Comparison of ENCODE assay signal across 28 mouse cellular contexts in the genomic region with DNA sequence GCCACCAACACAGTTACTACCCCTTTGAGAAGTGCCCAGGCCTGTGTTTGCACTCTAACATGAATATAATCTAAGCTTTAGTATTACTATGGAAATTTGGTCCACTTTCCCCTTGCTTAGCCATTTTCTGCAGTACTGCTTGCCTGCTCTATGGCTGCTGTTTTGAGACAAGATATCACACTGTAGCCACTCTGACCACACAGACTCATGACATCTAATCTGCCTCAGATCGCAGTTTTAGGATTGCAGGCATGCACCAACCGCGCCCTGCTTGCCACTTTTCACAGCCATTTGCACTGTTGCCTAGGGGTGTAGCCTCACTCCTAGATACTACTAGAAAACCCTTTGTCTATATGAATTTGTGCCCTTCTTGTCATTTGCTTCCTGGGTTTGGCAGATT.
A peak's percentile ranks its signal among the peaks of the same experiment; 100 is the strongest.
DNase-seq lines count a peak whose midpoint lies in the region; ATAC-seq and TF ChIP-seq lines count a peak whose summit lies in the region.
"Had no signal": no experiment of that assay in that cellular context is flagged by ENCODE, and none has a peak within 500 bp of the region (broad histone marks: within the 10 kb centered on the region; RNA-seq: fewer than 3 reads in every experiment).

No protein-coding gene starts in this region.

- no peak overlapping the region for H3K27ac ChIP-seq in liver, embryonic 13.5 days
- no peak overlapping the region for H3K27ac ChIP-seq in kidney, embryonic 14.5 days (ENCODE audit: low read depth, low read length)
- H3K27ac ChIP-seq: forebrain, embryonic 10.5 days; hindbrain, embryonic 13.5 days; limb, embryonic 15.5 days; lung, embryonic 15.5 days had no signal

- ATAC-seq in G1E (ENCODE audit: extremely low read depth, insufficient number of reproducible peaks, low FRiP score, poor library complexity, severe bottlenecking): peak; percentile 77
- peak; percentile 52; the same call in 1 of the 2 replicates for ATAC-seq in erythroblast, adult 5-6 weeks (replicated peaks; ENCODE audit: low FRiP score, poor library complexity, severe bottlenecking)
- peak; percentile 88 for ATAC-seq in liver, embryonic 13.5 days (ENCODE audit: low read depth)
- peak; percentile 73 for ATAC-seq in megakaryocyte progenitor cell, adult 5-6 weeks (replicated peaks; ENCODE audit: poor library complexity)
- ATAC-seq in kidney, embryonic 14.5 days (ENCODE audit: low FRiP score, low TSS enrichment): no peak
- ATAC-seq: forebrain, embryonic 16.5 days; intestine, embryonic 16.5 days; Patski had no signal

- 16% methylated on average over 3 of the region's 3 CpGs for WGBS in liver, embryonic 13.5 days (ENCODE audit: insufficient replicate concordance)
- 91% methylated on average over 3 of the region's 3 CpGs for WGBS in kidney, embryonic 14.5 days

- H3K9me3 ChIP-seq in G1E (replicated peaks): no peaks in the 10 kb centered on the region
- no peaks in the 10 kb centered on the region for H3K9me3 ChIP-seq in liver, embryonic 13.5 days (replicated peaks)
- H3K9me3 ChIP-seq in kidney, embryonic 14.5 days (ENCODE audit: control insufficient read depth, low read length): no peaks in the 10 kb centered on the region
- H3K9me3 ChIP-seq: forebrain, embryonic 10.5 days; hindbrain, embryonic 13.5 days; limb, embryonic 15.5 days; lung, embryonic 15.5 days had no signal

- DNase-seq in G1E (ENCODE audit: low spot score): no peak
- peak; percentile 15 for DNase-seq in liver, embryonic 13.5 days
- no peak for DNase-seq in thymus, postnatal 0 days (ENCODE audit: low spot score)
- no peak for DNase-seq in cerebellum, adult 9-11 months
- DNase-seq: adrenal gland, postnatal 10 days; cerebellum, adult 18-20 months; cerebellum, postnatal 25 days; heart, postnatal 36 days; kidney, adult 8-10 months; kidney, postnatal 10 days; layer of hippocampus, postnatal 36 days; left cerebral cortex, postnatal 4 days; lung, postnatal 4 days; midbrain, embryonic 14.5 days; right cerebral cortex, adult 18-20 months; spleen, adult 18-20 months; thymus, postnatal 25 days had no signal

- no peak overlapping the region for H3K4me2 ChIP-seq in liver, embryonic 13.5 days
- H3K4me2 ChIP-seq in kidney, embryonic 14.5 days (replicated peaks; ENCODE audit: low read depth, low read length): no peak overlapping the region
- H3K4me2 ChIP-seq: heart, embryonic 11.5 days; hindbrain, embryonic 13.5 days; limb, embryonic 15.5 days; lung, embryonic 15.5 days had no signal

- no peak for TF ChIP-seq CTCF in G1E (IDR thresholded peaks at IDR 0.05; ENCODE audit: low read depth, low read length)

- no peak overlapping the region for H3K4me3 ChIP-seq in G1E (ENCODE audit: low read depth, low read length)
- H3K4me3 ChIP-seq in liver, embryonic 13.5 days (replicated peaks): no peak overlapping the region
- no peak overlapping the region for H3K4me3 ChIP-seq in kidney, embryonic 14.5 days (ENCODE audit: low read length)
- H3K4me3 ChIP-seq: forebrain, embryonic 10.5 days; hindbrain, embryonic 13.5 days; limb, embryonic 15.5 days; lung, embryonic 15.5 days had no signal

- H3K9ac ChIP-seq in liver, embryonic 13.5 days: no peak overlapping the region
- no peak overlapping the region for H3K9ac ChIP-seq in kidney, embryonic 14.5 days (ENCODE audit: low read depth, low read length)
- H3K9ac ChIP-seq: hindbrain, embryonic 13.5 days; limb, embryonic 15.5 days; lung, embryonic 15.5 days had no signal

- H3K4me1 ChIP-seq in G1E (ENCODE audit: insufficient read depth, low read depth, low read length): peaks cover 15% of the 10 kb centered on the region
- H3K4me1 ChIP-seq in liver, embryonic 13.5 days (replicated peaks): peaks cover 25% of the 10 kb centered on the region
- H3K4me1 ChIP-seq in kidney, embryonic 14.5 days (ENCODE audit: control insufficient read depth, insufficient read depth, low read length): no peaks in the 10 kb centered on the region
- H3K4me1 ChIP-seq: forebrain, embryonic 10.5 days; hindbrain, embryonic 13.5 days; limb, embryonic 15.5 days; lung, embryonic 15.5 days had no signal

- H3K27me3 ChIP-seq in G1E (ENCODE audit: insufficient read depth, low read length): 0 out of 2 replicates have a peak, but pooled peaks cover 6% of the 10 kb centered on the region
- no peaks in the 10 kb centered on the region for H3K27me3 ChIP-seq in liver, embryonic 13.5 days
- H3K27me3 ChIP-seq in kidney, embryonic 14.5 days (ENCODE audit: control insufficient read depth, insufficient read depth, low read length): no peaks in the 10 kb centered on the region
- H3K27me3 ChIP-seq: hindbrain, embryonic 13.5 days; limb, embryonic 15.5 days; lung, embryonic 15.5 days; Patski had no signal

- H3K36me3 ChIP-seq in G1E (replicated peaks): no peaks in the 10 kb centered on the region
- no peaks in the 10 kb centered on the region for H3K36me3 ChIP-seq in liver, embryonic 13.5 days
- no peaks in the 10 kb centered on the region for H3K36me3 ChIP-seq in kidney, embryonic 14.5 days (ENCODE audit: control insufficient read depth, insufficient read depth, low read length)
- H3K36me3 ChIP-seq: forebrain, embryonic 10.5 days; hindbrain, embryonic 13.5 days; limb, embryonic 15.5 days; lung, embryonic 15.5 days had no signal
